Comparison of ENCODE assay signal across 16 mouse cellular contexts in genomic region chr9:55568466-55569159, GRCm38 (mm10). TPM values are rescaled to one million over a fixed set of nuclear protein-coding genes. Genes with fewer than 3 reads are reported as not detected.
DNase-seq lines count a peak whose midpoint lies in the region; ATAC-seq and TF ChIP-seq lines count a peak whose summit lies in the region.
"Had no signal": no experiment of that assay in that cellular context is flagged by ENCODE, and none has a peak within 500 bp of the region (broad histone marks: within the 10 kb centered on the region; RNA-seq: fewer than 3 reads in every experiment).

No protein-coding gene starts in this region.

- no peaks in the 10 kb centered on the region for H3K27me3 ChIP-seq in liver, adult 2 months (ENCODE audit: control insufficient read depth, insufficient read depth, low read length)
- H3K27me3 ChIP-seq in liver, embryonic 11.5 days (replicated peaks; ENCODE audit: control insufficient read depth, insufficient read depth, low read length), result no peaks in the 10 kb centered on the region
- H3K27me3 ChIP-seq: embryonic facial prominence, embryonic 12.5 days; hindbrain, embryonic 13.5 days; lung, embryonic 15.5 days; midbrain, embryonic 12.5 days had no signal

- intact Hi-C loops in left cerebral cortex, postnatal 10 days (cut with DNase I), result no loop called here

- no peaks in the 10 kb centered on the region for H3K4me1 ChIP-seq in liver, adult 2 months (ENCODE audit: control insufficient read depth, insufficient read depth, low read length)
- H3K4me1 ChIP-seq in liver, embryonic 11.5 days (replicated peaks; ENCODE audit: control insufficient read depth, insufficient read depth, low read length), result no peaks in the 10 kb centered on the region
- H3K4me1 ChIP-seq: embryonic facial prominence, embryonic 12.5 days; hindbrain, embryonic 13.5 days; lung, embryonic 15.5 days; midbrain, embryonic 12.5 days had no signal

- no peak for TF ChIP-seq CTCF in liver, adult 2 months (IDR thresholded peaks at IDR 0.05; ENCODE audit: low read depth, low read length)
- TF ChIP-seq CTCF in brain, embryonic 14.5 days (IDR thresholded peaks at IDR 0.05; ENCODE audit: borderline replicate concordance, extremely low read depth, insufficient read depth, insufficient read length), result no peak

- H3K4me3 ChIP-seq in liver, adult 2 months (ENCODE audit: insufficient read depth, low read depth, low read length), result no peak overlapping the region
- no peak overlapping the region for H3K4me3 ChIP-seq in liver, embryonic 11.5 days (ENCODE audit: low read depth, low read length)
- H3K4me3 ChIP-seq: embryonic facial prominence, embryonic 12.5 days; hindbrain, embryonic 13.5 days; lung, embryonic 15.5 days; midbrain, embryonic 12.5 days had no signal

- ATAC-seq in liver, embryonic 11.5 days (replicated peaks; ENCODE audit: low FRiP score), result no peak
- ATAC-seq: intestine, postnatal 0 days had no signal

- H3K36me3 ChIP-seq in liver, adult 2 months (ENCODE audit: control insufficient read depth, insufficient read depth, low read length), result no peaks in the 10 kb centered on the region
- H3K36me3 ChIP-seq in liver, embryonic 11.5 days (ENCODE audit: control insufficient read depth, insufficient read depth, low read length), result no peaks in the 10 kb centered on the region
- H3K36me3 ChIP-seq: embryonic facial prominence, embryonic 12.5 days; hindbrain, embryonic 13.5 days; lung, embryonic 15.5 days; midbrain, embryonic 12.5 days had no signal

- H3K9me3 ChIP-seq in liver, embryonic 11.5 days (ENCODE audit: control insufficient read depth, low read length), result no peaks in the 10 kb centered on the region
- H3K9me3 ChIP-seq: embryonic facial prominence, embryonic 12.5 days; hindbrain, embryonic 13.5 days; lung, embryonic 15.5 days; midbrain, embryonic 12.5 days had no signal

- 70% methylated on average over 5 of the region's 5 CpGs for WGBS in liver, adult 2 months
- WGBS in liver, embryonic 11.5 days, result 61% methylated on average over 5 of the region's 5 CpGs

- H3K27ac ChIP-seq in liver, adult 2 months (replicated peaks; ENCODE audit: insufficient read depth, low read depth, low read length), result no peak overlapping the region
- H3K27ac ChIP-seq in liver, embryonic 11.5 days (ENCODE audit: low read depth, low read length), result no peak overlapping the region
- H3K27ac ChIP-seq: embryonic facial prominence, embryonic 12.5 days; hindbrain, embryonic 13.5 days; lung, embryonic 15.5 days; midbrain, embryonic 12.5 days had no signal

- DNase-seq in adrenal gland, postnatal 10 days, result peak; percentile 45
- DNase-seq in adrenal gland, postnatal 25 days, result no peak
- peak; percentile 91 for DNase-seq in heart, adult 11 months
- DNase-seq in heart, adult 8-10 months (ENCODE audit: low spot score), result no peak
- DNase-seq in liver, adult 2 months (ENCODE audit: extremely low read depth, low read depth, low spot score), result peak; percentile 20
- DNase-seq in liver, embryonic 11.5 days (ENCODE audit: low spot score), result no peak
- peak; percentile 54 for DNase-seq in brain, embryonic 14.5 days (ENCODE audit: low read depth)
- DNase-seq in left cerebral cortex, postnatal 10 days (ENCODE audit: extremely low spot score in 1 of 2, low spot score in 2 of 2), result no peak
- DNase-seq: cerebellum, postnatal 36 days had no signal

- no peak for TF ChIP-seq POLR2A in liver, adult 2 months (IDR thresholded peaks at IDR 0.05; ENCODE audit: extremely low read depth, insufficient read depth, low read length)
- TF ChIP-seq POLR2A in brain, embryonic 14.5 days (IDR thresholded peaks at IDR 0.05; ENCODE audit: borderline replicate concordance, extremely low read depth, insufficient read depth, insufficient read length, poor library complexity, severe bottlenecking), result no peak

- no peaks in the 10 kb centered on the region for H3K79me2 ChIP-seq in liver, adult 2 months (ENCODE audit: control insufficient read depth, insufficient read depth, low read length)

- H3K9ac ChIP-seq in liver, adult 2 months (ENCODE audit: low read depth, low read length), result no peak overlapping the region
- H3K9ac ChIP-seq in liver, embryonic 11.5 days (ENCODE audit: low read depth, low read length), result no peak overlapping the region
- H3K9ac ChIP-seq: embryonic facial prominence, embryonic 12.5 days; hindbrain, embryonic 13.5 days; lung, embryonic 15.5 days; midbrain, embryonic 12.5 days had no signal

- H3K4me2 ChIP-seq in liver, embryonic 11.5 days, result no peak overlapping the region
- H3K4me2 ChIP-seq: embryonic facial prominence, embryonic 12.5 days; hindbrain, embryonic 13.5 days; lung, embryonic 15.5 days; midbrain, embryonic 12.5 days had no signal

RNA-seq across cellular contexts. Expression of gene Isl2, which starts 30.1 kb away (rescaled TPM):
- total RNA-seq in adrenal gland, postnatal 10 days (2021), result not detected
- total RNA-seq in adrenal gland, postnatal 25 days (2021), result not detected in 2 replicates
- not detected for total RNA-seq in heart, adult 8-10 months (2022)
- total RNA-seq in liver, adult 2 months (2014; rRNA removed), result not detected in 2 replicates
- polyA plus RNA-seq in liver, adult 2 months (2012; rRNA removed), result not detected in 2 replicates
- 2.1 TPM in 2 replicates for polyA plus RNA-seq in liver, embryonic 11.5 days (2014; fragmentation: Nextera tagmentation; extraction: Ambion mirVana)
- polyA plus RNA-seq in brain, embryonic 14.5 days (2012; rRNA removed), result 1.5 and 3.7 TPM in 2 replicates
- not detected for total RNA-seq in left cerebral cortex, postnatal 10 days (2021)
- total RNA-seq: gastrocnemius, postnatal 4 days; left cerebral cortex, adult 18-20 months had no signal

RNA-seq across cellular contexts. Expression of gene Etfa, which starts 56.6 kb away (rescaled TPM):
- total RNA-seq in adrenal gland, postnatal 10 days (2021), result 1,000 to 10,000 TPM; 1,213 to 1,256 TPM
- total RNA-seq in adrenal gland, postnatal 25 days (2021), result 473 and 491 TPM in 2 replicates
- total RNA-seq in heart, adult 8-10 months (2022), result 1,000 to 10,000 TPM in 2 of 4 experiments, 100 to 1,000 TPM in 2; 853 to 1,095 (median 1,008) TPM
- 256 and 268 TPM in 2 replicates for total RNA-seq in liver, adult 2 months (2014; rRNA removed)
- polyA plus RNA-seq in liver, adult 2 months (2012; rRNA removed), result 187 and 220 TPM in 2 replicates
- polyA plus RNA-seq in liver, embryonic 11.5 days (2014; fragmentation: Nextera tagmentation; extraction: Ambion mirVana), result 195 and 217 TPM in 2 replicates
- polyA plus RNA-seq in brain, embryonic 14.5 days (2012; rRNA removed), result 36.0 and 36.7 TPM in 2 replicates
- 10 to 100 TPM; 42.7 to 44.6 TPM for total RNA-seq in left cerebral cortex, postnatal 10 days (2021)

Comparison
In these comparisons a context has a peak if more than half of its experiments do, and no peak if none do; other contexts are left out.
1. DNase-seq: peak in adrenal gland, postnatal 10 days (single experiment), heart, adult 11 months (single experiment), liver, adult 2 months (single experiment) and brain, embryonic 14.5 days (single experiment); none in adrenal gland, postnatal 25 days (single experiment), heart, adult 8-10 months (single experiment), liver, embryonic 11.5 days (single experiment) and left cerebral cortex, postnatal 10 days (0 of 2).